Mouse (Mus musculus): Measurements from ENCODE around the gene Zfp52. TPM values are rescaled to one million over a fixed set of nuclear protein-coding genes. Genes with fewer than 3 reads are reported as not detected.

Gene Zfp52
- total RNA-seq (2021) = 1 to 10 TPM; 5.4 to 6.4 TPM

GRCm38 (mm10) chr17:21535096-21536001 lies at the start of gene Zfp52:
Gene Zfp52 (plus strand): TSS chr17:21535539.
- intact Hi-C loops (cut with DNase I) = loop anchor here (2.0 to 10.0 kb wide), 3 partner anchors 19 to 591 kb away; partner anchors contain the start of gene Ppp2r1a
- peak; percentile 62 to 68 for DNase-seq

DNA sequence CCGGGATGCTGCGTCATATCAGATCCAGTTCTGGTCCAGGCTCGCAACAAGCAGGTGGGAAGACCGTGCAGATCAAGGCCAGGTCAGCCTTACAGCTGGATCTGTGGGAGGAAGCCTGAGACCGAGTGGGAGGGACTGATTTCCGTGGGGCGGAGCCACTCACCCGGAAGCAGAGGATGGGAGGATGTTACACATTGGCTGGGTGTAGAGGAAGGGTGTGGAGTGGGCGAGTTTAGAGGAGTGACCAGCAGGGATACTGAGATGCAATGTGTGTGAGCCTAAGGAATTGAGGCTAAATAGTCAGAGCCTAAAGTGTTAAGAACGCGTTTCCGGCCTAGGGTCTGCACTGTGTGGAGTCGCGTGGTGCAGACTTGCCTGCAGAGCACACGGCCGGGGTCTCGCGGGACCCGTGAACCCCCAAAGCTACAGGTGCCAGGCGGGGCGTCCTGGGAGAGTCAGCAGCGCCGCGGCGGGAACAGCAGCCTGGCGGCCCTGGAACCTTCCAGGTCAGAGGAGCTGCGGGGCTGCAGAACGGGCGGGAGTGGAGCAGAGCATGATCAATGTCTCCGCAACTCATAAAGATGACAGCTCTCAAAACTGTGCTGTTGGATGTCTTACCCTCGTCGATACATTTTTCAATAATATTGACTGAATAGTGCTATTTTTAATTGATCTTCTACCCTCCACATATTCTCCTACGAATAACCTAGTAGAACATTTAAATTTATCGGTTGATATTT lies 46.4 kb upstream of the Zfp52 start, which contains the start of gene Zfp53:
Gene Zfp53, plus strand, starts transcription at position 239 of the 740 bp plus-strand sequence.
- intact Hi-C loops (cut with DNase I) = no loop called here
- DNase-seq = peak; percentile 83 to 85

DNA sequence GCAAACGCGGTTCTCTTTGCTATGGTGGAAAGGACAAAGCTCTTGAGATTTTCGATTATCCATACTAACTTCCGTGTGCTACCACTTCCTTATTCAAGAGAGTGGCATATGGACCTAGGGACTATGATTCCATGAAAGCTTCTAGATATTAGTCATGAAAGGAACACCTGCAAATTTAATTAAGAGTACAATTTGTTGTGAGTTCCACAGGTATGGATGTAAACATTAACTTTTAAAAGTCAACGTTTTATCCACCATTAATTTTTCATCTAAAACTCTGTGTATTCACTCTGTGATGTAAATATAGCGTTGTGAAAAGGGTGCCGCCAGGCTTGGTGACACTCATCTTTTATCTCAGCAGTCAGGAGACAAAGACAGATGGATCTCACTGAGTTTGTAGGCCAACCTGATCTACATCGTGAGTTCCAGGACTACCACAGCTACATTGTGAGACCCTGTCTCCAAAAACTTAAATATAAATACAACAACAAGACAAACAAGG lies 45.8 kb upstream of the Zfp52 start:
- intact Hi-C loops (cut with DNase I) = no loop called here
- no peak for DNase-seq

GRCm38 (mm10) chr17:21501365-21501764 lies 34.0 kb upstream of the Zfp52 start:
- intact Hi-C loops (cut with DNase I) = no loop called here

GRCm38 (mm10) chr17:21504524-21504923 lies 30.8 kb upstream of the Zfp52 start:
- intact Hi-C loops (cut with DNase I) = no loop called here
- no peak for DNase-seq

More at GRCm38 (mm10) chr17:21501365-21501764, 34.0 kb upstream of the Zfp52 start:
- DNase-seq = no peak

DNA sequence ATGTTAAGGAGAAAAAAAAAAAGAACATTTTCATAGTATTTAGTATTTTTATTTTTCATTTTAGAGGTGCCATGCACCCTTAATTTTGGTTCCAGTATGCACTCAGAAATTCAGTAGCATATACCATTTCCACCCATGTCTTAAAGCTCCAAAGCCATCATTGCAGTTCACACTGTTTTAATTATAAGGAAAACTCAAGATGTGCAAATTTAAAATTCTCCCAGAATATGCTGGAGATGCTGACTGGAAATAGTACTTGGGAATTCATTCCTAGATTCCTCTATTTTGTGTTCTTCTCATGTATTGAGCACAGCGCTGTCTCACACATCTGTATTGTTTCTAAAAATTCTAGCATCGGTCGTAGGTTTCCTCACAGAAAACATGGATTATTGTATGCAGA lies 29.1 kb upstream of the Zfp52 start:
- no peak for DNase-seq
- intact Hi-C loops (cut with DNase I) = no loop called here

DNA sequence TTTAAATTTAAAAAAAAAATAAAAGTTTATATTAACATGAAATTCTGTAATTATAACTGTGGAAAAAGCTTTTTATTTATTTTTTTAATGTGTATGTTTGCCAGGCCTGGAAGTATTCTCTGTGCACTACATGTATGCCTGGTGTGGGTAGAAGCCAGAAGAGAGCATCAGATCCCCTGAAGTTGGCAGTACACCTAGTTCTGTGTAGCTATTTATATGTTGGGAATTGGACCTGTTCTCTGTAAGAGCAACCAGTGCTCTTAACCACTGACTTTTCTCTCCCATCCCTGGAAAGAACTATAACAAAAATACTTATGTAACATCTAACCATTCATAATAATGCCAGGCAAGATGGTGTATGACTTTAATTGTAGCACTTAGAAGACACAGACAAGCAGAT lies 25.6 kb upstream of the Zfp52 start:
- no peak for DNase-seq

DNA sequence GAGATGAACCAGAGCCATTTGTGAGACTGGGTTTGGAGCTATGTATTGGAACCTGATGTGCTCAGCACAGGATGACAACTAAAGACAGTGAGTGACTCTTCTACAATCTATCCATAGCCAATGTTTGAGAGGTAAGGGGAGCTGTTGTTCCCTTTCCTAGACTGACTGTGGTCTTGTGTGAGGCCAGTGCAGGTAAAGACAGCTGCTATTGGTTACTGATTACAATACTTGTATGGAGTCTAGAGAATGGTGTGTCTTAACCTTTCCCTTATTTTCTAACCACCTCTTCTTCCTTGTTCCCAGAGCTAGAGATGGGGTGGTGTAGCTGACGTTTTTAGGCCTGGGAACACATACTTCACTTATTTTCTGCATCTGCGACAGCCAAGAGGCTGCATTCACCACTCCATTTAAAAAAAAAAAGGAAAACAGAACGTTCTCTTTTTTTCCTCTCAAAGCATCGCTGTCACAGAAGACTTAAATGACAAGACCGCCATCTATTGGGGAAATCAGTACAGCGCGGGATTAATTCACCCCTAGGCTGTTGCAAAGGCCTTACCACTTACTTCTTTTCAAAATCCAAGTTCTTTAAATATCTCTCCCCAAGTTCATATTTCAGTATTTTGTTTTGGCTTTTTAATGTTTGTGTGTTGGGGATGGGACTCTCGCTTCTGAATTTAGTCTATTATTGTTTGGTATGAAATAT lies 19.8 kb upstream of the Zfp52 start:
- DNase-seq = peak; percentile 61 to 65
- intact Hi-C loops (cut with DNase I) = loop anchor here (2.0 to 5.0 kb wide), 4 partner anchors 19 to 283 kb away; partner anchors contain the start of genes Zfp51, Zfp52 and Zfp54

More for the DNA sequence above, 25.6 kb upstream of the Zfp52 start:
- intact Hi-C loops (cut with DNase I) = no loop called here

DNA sequence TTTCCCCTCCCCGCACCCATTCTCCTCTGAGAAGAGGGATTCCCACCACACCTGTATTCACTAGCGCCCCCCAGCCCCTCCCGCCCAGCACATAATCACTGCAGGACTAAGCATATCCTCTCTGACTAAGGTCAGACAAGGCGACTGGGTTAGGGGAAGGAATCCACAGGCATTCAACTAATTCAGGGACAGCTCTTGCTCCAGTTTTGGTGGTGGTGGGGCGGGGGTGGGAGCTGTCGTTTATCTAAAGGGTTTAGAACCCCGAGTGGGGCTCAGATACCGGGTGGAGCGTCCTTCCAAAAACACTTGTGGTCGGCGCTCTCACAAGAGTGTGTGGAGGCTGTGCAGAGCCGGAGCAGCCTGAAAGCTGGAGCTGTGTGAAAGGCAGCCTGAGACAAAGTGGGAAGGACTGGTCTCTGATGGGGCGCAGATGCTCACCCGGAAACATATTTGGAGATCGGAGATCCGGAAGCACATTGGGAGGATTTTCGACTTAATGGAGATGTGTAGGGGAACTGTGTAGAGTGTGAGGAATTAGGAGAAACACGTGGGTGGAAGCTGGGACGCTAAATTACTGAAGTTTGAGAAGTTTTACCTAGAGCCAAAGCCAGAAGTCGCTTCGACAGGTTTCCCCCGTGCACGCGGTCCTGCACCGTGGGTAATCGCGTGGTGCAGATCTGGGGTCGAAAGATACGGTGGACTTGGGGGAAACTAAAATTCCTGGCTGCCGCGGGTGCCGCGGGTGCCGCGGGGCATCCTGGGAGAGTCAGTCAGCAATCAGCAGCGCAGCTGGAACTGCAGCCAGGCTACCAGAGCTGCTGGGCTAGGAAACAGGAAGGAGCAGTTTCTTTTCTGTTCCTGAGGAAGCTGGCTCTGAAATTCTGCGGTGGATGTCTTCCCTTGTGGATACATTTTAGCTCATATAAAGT lies 18.9 kb upstream of the Zfp52 start:
- intact Hi-C loops (cut with DNase I) = loop anchor here (2.0 to 5.0 kb wide), 4 partner anchors 18 to 284 kb away; partner anchors contain the start of genes Zfp51, Zfp52 and Zfp54
- peak; percentile 73 to 79 for DNase-seq

DNA sequence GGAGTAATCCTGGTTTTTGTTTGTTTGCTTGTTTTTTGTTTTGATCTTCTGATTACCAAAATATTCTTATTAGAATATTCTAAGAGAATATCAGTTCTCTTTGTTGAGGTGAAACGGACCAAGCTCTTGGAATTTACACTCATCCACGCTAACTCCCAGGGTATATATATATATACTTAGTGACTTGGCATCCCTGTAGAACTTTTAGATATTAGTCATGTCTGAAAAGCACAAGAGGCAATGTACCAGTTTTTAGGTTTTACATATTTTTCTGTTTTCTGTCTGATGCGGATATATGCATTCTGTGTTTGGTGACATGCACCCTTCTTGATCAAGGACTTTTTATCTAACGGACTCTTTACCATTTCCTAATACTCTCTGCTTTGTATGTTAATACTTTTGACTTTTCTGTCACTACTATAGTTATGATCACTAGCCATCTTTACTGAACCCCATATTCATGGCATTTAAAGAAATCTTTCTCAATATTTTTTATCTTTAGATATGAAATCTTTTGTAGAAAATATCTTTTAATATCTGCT lies 18.1 kb upstream of the Zfp52 start:
- intact Hi-C loops (cut with DNase I) = loop anchor here (2.0 to 5.0 kb wide), 4 partner anchors 18 to 285 kb away; partner anchors contain the start of genes Zfp51, Zfp52 and Zfp54
- DNase-seq = no peak

DNA sequence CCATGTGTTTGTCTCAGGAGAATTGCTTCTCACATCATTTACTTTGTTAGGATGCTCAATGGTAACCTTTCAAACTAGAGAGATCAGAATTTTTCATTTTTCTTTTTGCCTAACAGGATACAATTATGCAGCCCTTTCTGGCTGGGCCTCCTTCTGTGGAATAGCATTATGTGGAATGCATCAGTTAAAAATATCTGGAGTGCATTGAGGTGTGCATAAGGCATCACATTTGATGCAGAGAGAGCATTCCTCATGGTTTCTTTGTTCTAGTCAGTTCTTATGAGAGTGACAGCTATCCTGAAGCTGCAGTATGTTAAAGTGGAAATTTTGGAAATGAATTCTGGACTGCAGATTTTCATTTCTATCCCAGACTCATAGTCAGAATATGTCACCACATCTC lies 9.1 kb upstream of the Zfp52 start:
- DNase-seq = no peak
- intact Hi-C loops (cut with DNase I) = no loop called here

DNA sequence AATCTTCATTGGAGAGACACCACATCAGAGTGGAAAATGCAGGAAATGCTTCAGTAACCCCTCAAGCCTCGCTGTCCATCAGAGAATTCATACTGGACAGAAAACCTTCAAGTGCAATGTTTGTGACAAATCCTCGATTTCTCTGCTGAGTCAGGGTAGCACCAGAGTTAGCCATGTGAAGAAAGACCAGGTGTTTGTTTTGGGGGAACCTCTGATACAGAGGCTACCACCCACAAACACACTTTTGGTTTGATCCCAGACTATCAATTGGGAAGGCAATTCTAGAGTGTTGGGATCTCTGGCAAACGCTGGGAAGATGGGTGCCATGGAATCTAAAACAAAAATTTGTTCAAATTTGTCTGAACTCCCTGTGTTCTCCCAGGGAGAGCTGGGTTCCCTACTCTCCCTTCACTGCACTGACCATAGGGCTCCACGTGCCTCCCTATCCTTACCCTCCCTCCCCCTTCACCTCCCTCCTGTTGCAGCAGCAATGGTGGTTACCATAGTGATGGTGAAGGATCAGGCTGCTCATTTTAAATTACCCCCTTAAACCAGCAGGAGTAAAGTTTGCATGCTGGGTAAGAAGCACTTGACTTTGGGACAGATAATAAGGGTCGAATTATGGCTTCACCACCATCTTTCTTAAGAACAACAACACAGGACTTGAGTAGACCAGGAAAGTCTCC lies 4.6 kb upstream of the Zfp52 start:
- intact Hi-C loops (cut with DNase I) = loop anchor here (10.0 kb wide), 1 partner anchor 586 kb away; the partner anchor contains the start of gene Ppp2r1a

DNA sequence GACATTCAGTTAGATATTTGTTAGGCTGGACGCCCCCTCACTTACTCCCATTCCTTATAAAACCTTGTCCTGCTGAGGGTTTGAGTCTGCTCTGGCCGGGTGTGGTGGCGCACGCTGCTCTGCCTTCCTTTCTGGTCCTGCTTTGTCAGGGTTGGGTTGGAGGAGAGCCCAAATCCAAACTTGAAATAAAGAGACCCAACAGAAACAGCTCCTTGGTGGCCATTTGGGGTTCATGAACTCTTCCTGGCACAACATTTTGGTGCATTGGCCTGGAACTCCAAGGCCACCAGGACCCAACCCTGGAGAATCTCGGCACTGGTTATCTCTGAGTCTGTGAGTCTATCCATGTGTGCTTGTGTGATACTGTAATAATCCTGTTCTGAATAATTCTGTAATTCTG lies 3.7 kb upstream of the Zfp52 start:
- peak in 1 of 2 experiments; percentile 33 for DNase-seq
- intact Hi-C loops (cut with DNase I) = loop anchor here (2.0 to 10.0 kb wide), 2 partner anchors 45 to 587 kb away; partner anchors contain the start of gene Ppp2r1a

More for the DNA sequence above, 4.6 kb upstream of the Zfp52 start:
- DNase-seq = no peak

- peak; percentile 73 to 85 for DNase-seq
- intact Hi-C loops (cut with DNase I) = loop anchor here (2.0 to 10.0 kb wide), 2 partner anchors 46 to 588 kb away; partner anchors contain the start of gene Ppp2r1a
These were observed 3.0 kb upstream of the Zfp52 start for GRCm38 (mm10) chr17:21532101-21532951.

GRCm38 (mm10) chr17:21533961-21534360 lies 1.4 kb upstream of the Zfp52 start:
- DNase-seq = no peak

GRCm38 (mm10) chr17:21534460-21535095 lies 761 bp upstream of the Zfp52 start:
- intact Hi-C loops (cut with DNase I) = loop anchor here (1.0 to 10.0 kb wide), 4 partner anchors 18 to 590 kb away; partner anchors contain the start of genes Ppp2r1a and Zfp51
- DNase-seq = peak; percentile 17 to 46

More at GRCm38 (mm10) chr17:21533961-21534360, 1.4 kb upstream of the Zfp52 start:
- intact Hi-C loops (cut with DNase I) = loop anchor here (1.0 to 10.0 kb wide), 5 partner anchors 17 to 589 kb away; partner anchors contain the start of genes Ppp2r1a and Zfp51

All from heart, postnatal 36 days (tissue).